Mouse (Mus musculus) ES-Bruce4 (cell line): Measurements from ENCODE around the gene Lrrc47.

Experiments
- CTCF ChIP-seq: IDR thresholded peaks from one replicate; pipeline ENCODE4 v1.8.1; 2011; ENCODE audit warnings: low read depth, low read length
- POLR2A ChIP-seq: IDR thresholded peaks from one replicate; pipeline ENCODE4 v1.8.1; 2011; ENCODE audit warnings: low read length; ENCODE audit not compliant: insufficient read depth

DNA sequence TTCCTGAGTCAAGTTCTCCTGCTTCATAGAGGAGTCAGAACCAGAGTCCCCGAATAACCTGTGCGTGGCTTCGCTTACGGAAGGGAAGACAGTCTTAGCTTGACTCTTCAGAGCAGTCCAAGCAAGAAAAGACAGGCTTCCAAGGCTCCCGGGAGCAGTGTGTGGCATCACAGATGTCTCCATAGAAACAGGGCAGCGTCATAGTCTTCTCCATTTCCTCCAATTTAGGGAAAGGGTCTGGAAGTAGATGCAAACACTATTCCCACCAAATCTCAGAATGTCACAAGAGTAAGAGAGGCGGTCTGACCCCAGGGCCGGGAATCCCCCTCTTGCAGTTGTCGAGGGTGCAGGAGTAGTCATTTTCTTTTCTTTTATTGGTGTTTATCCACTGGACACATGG lies 31.0 kb downstream of the Lrrc47 start, which contains the start of gene Ccdc27:
- TF ChIP-seq CTCF (no peak), POLR2A (no peak)
